ENCODE assay signal across 26 mouse cellular contexts in the genomic region with DNA sequence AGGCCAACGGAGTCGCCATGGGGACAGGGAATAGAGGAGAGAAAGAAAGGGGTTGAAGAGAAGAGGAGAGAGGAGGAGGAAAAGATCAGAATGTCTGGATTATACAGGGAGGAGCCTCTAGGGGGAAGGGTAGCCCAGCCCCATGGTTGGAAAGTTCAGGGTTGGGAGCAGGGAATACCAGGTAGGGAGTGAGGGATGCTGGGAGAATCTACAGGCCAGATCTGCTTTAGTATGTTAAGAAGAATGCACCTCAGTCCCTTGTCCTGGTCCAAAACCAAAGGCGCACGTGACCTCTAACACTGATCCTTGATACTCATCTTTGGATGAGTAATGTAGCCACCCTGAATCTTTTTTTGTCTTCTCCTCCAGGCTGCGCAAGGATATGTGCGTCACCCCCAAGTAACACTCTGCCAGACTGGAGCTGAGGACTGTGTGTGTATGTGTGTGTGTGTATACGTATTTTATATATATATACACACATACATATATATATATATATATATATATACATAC. TPM values are rescaled to one million over a fixed set of nuclear protein-coding genes. Genes with fewer than 3 reads are reported as not detected.
DNase-seq lines count a peak whose midpoint lies in the region; ATAC-seq and TF ChIP-seq lines count a peak whose summit lies in the region.
"Had no signal": no experiment of that assay in that cellular context is flagged by ENCODE, and none has a peak within 500 bp of the region (broad histone marks: within the 10 kb centered on the region; RNA-seq: fewer than 3 reads in every experiment).

No protein-coding gene starts in this region.

- H3K79me2 ChIP-seq in MEL (ENCODE audit: control insufficient read depth, insufficient read depth, low read length, poor library complexity), result no peaks in the 10 kb centered on the region

- no peaks in the 10 kb centered on the region for H3K27me3 ChIP-seq in heart, embryonic 10.5 days (ENCODE audit: insufficient read depth, poor library complexity, severe bottlenecking)
- no peaks in the 10 kb centered on the region for H3K27me3 ChIP-seq in MEL (ENCODE audit: control insufficient read depth in 1 of 2, insufficient read depth in 2 of 2, low read length in 2 of 2)
- no peaks in the 10 kb centered on the region for H3K27me3 ChIP-seq in midbrain, embryonic 11.5 days (ENCODE audit: control insufficient read depth, insufficient read depth, low read length)
- H3K27me3 ChIP-seq: embryonic facial prominence, embryonic 15.5 days; hindbrain, embryonic 12.5 days had no signal

- no peak for ATAC-seq in midbrain, embryonic 11.5 days (ENCODE audit: low FRiP score)
- ATAC-seq: CD4-positive, CD25-positive, alpha-beta regulatory T cell, adult 4 months; forebrain, embryonic 16.5 days; hindbrain, embryonic 16.5 days; inflammation-experienced regulatory T-cells, adult 6 months had no signal

- H3K27ac ChIP-seq in heart, embryonic 10.5 days, result no peak overlapping the region
- H3K27ac ChIP-seq in MEL (ENCODE audit: control insufficient read depth, low read depth, low read length), result no peak overlapping the region
- no peak overlapping the region for H3K27ac ChIP-seq in midbrain, embryonic 11.5 days (ENCODE audit: low read depth, low read length)
- H3K27ac ChIP-seq: embryonic facial prominence, embryonic 15.5 days; forebrain, embryonic 10.5 days; hindbrain, embryonic 12.5 days had no signal

- no peak for TF ChIP-seq POLR2A in MEL (IDR thresholded peaks at IDR 0.05; ENCODE audit: control insufficient read depth in 1 of 2, insufficient read depth in 1 of 2, low read depth in 1 of 2, low read length in 2 of 2, poor library complexity in 1 of 2)

- WGBS in heart, embryonic 10.5 days, result 88% methylated on average over 7 of the region's 7 CpGs
- WGBS in midbrain, embryonic 11.5 days, result 89% methylated on average over 7 of the region's 7 CpGs

- peaks cover 4% of the 10 kb centered on the region; the same call in 1 of the 2 replicates for H3K4me1 ChIP-seq in heart, embryonic 10.5 days
- peaks cover 0 to 20% of the 10 kb centered on the region in 2 experiments; a peak in 2 of 4 replicates for H3K4me1 ChIP-seq in MEL (ENCODE audit: control insufficient read depth in 1 of 2, insufficient read depth in 2 of 2, low read length in 2 of 2)
- no peaks in the 10 kb centered on the region for H3K4me1 ChIP-seq in midbrain, embryonic 11.5 days (ENCODE audit: control insufficient read depth, insufficient read depth, low read length)
- H3K4me1 ChIP-seq: embryonic facial prominence, embryonic 15.5 days; hindbrain, embryonic 12.5 days had no signal

- no peak for TF ChIP-seq CTCF in MEL (IDR thresholded peaks at IDR 0.05 in 2 of 3, conservative IDR thresholded peaks at IDR 0.05 in 1 of 3; ENCODE audit: control insufficient read depth in 1 of 3, insufficient read depth in 1 of 3, low read depth in 2 of 3, low read length in 3 of 3, poor library complexity in 1 of 3, severe bottlenecking in 1 of 3)

- TF ChIP-seq EP300 in MEL (IDR thresholded peaks at IDR 0.05; ENCODE audit: low read depth in 1 of 2, low read length in 2 of 2), result no peak

- DNase-seq in heart, adult 11 months, result peak; percentile 74
- DNase-seq in heart, embryonic 10.5 days (ENCODE audit: low spot score), result no peak
- no peak for DNase-seq in MEL (ENCODE audit: low read depth, low spot score)
- DNase-seq in adrenal gland, postnatal 14 days, result peak; percentile 51
- peak; percentile 24 for DNase-seq in brain, adult 2 months (ENCODE audit: low read depth, low spot score)
- DNase-seq in cerebellum, postnatal 4 days (ENCODE audit: low spot score in 2 of 2), result no peak
- DNase-seq in midbrain, embryonic 11.5 days (ENCODE audit: low spot score, missing footprints), result no peak
- DNase-seq: cerebellum, adult 18-20 months; cerebellum, adult 9-11 months; cerebellum, postnatal 36 days; embryo, embryonic 11 days; gastrocnemius, postnatal 25 days; heart, postnatal 10 days; heart, postnatal 4 days; kidney, adult 11 months; kidney, adult 9 months had no signal

- TF ChIP-seq RAD21 in MEL (IDR thresholded peaks at IDR 0.05; ENCODE audit: low read depth, low read length), result no peak

- peaks cover 3% of the 10 kb centered on the region; the same call in 1 of the 2 replicates for H3K36me3 ChIP-seq in heart, embryonic 10.5 days
- peaks cover 0 to 14% of the 10 kb centered on the region in 2 experiments; a peak in 2 of 4 replicates for H3K36me3 ChIP-seq in MEL (ENCODE audit: control insufficient read depth in 1 of 2, insufficient read depth in 2 of 2, low read length in 2 of 2)
- no peaks in the 10 kb centered on the region for H3K36me3 ChIP-seq in midbrain, embryonic 11.5 days (ENCODE audit: control insufficient read depth, insufficient read depth, low read length)
- H3K36me3 ChIP-seq: embryonic facial prominence, embryonic 15.5 days; hindbrain, embryonic 12.5 days had no signal

- no peak overlapping the region for H3K4me2 ChIP-seq in midbrain, embryonic 11.5 days
- H3K4me2 ChIP-seq: embryonic facial prominence, embryonic 15.5 days; hindbrain, embryonic 12.5 days had no signal

- H3K9ac ChIP-seq in MEL (ENCODE audit: control insufficient read depth, low read depth, low read length, poor library complexity, severe bottlenecking), result no peak overlapping the region
- no peak overlapping the region for H3K9ac ChIP-seq in midbrain, embryonic 11.5 days (ENCODE audit: low read length)
- H3K9ac ChIP-seq: embryonic facial prominence, embryonic 15.5 days; hindbrain, embryonic 12.5 days had no signal

- no peak overlapping the region for H3K4me3 ChIP-seq in heart, embryonic 10.5 days
- H3K4me3 ChIP-seq in MEL (ENCODE audit: control insufficient read depth in 1 of 2, insufficient read depth in 1 of 2, low read depth in 2 of 2, low read length in 2 of 2), result no peak overlapping the region
- no peak overlapping the region for H3K4me3 ChIP-seq in midbrain, embryonic 11.5 days (ENCODE audit: low read depth, low read length)
- H3K4me3 ChIP-seq: embryonic facial prominence, embryonic 15.5 days; erythroblast, embryonic 14.5 days; forebrain, embryonic 10.5 days; hindbrain, embryonic 12.5 days had no signal

- H3K9me3 ChIP-seq in heart, embryonic 10.5 days, result no peaks in the 10 kb centered on the region
- no peaks in the 10 kb centered on the region for H3K9me3 ChIP-seq in MEL (replicated peaks; ENCODE audit: insufficient read depth, low read length)
- H3K9me3 ChIP-seq in midbrain, embryonic 11.5 days (ENCODE audit: control insufficient read depth, low read length), result no peaks in the 10 kb centered on the region
- H3K9me3 ChIP-seq: embryonic facial prominence, embryonic 15.5 days; G1E; hindbrain, embryonic 12.5 days had no signal

TF ChIP-seq in MEL, 35 proteins besides CTCF, POLR2A, EP300 and RAD21:
- TF ChIP-seq CHD2 (IDR thresholded peaks at IDR 0.05; ENCODE audit: low read length) (no peak), CHD1 (IDR thresholded peaks at IDR 0.05; ENCODE audit: low read depth, low read length) (no peak), USF1 (IDR thresholded peaks at IDR 0.05; ENCODE audit: low read depth, low read length) (peak; percentile 18; the same call in 1 of the 2 replicates), MAZ (IDR thresholded peaks at IDR 0.05; ENCODE audit: low read depth, low read length) (no peak), JUND (IDR thresholded peaks at IDR 0.05; ENCODE audit: low read depth, low read length) (no peak), RCOR1 (IDR thresholded peaks at IDR 0.05; ENCODE audit: low read depth, low read length) (no peak), MAX (IDR thresholded peaks at IDR 0.05; ENCODE audit: low read length) (no peak), E2F4 (IDR thresholded peaks at IDR 0.05; ENCODE audit: borderline replicate concordance, low read depth, low read length) (no peak)
TF ChIP-seq in MEL: peak in this region for 1.

RNA-seq across cellular contexts. Expression of gene Mrln, which starts 5.5 kb away (rescaled TPM):
- polyA plus RNA-seq in heart, embryonic 10.5 days (2016; fragmentation: Nextera tagmentation; extraction: Ambion mirVana), result 0.63 and 1.2 TPM in 2 replicates
- total RNA-seq in MEL (2012; rRNA removed), result not detected in 2 replicates
- not detected for polyA plus RNA-seq in MEL (2012; ENCODE audit: insufficient read depth in 1 of 2, insufficient read length in 2 of 2, low read depth in 1 of 2, low replicate concordance in 2 of 2, missing spikeins in 1 of 2)
- total RNA-seq in adrenal gland, postnatal 14 days (2021), result not detected in 2 replicates
- polyA plus RNA-seq in midbrain, embryonic 11.5 days (2014; fragmentation: Nextera tagmentation; extraction: Ambion mirVana), result 0.65 TPM in 1 of 2 replicates, not detected in the other
- total RNA-seq: granulocyte monocyte progenitor cell, adult 5-6 weeks had no signal
- polyA plus RNA-seq: CD4-positive, CD25-positive, alpha-beta regulatory T cell, adult 4 months; erythroblast, embryonic 14.5 days; forebrain, embryonic 16.5 days; G1E; inflammation-experienced regulatory T-cells, adult 6 months had no signal

RNA-seq across cellular contexts. Expression of gene Slc16a9, which starts 45.9 kb away (rescaled TPM):
- polyA plus RNA-seq in heart, embryonic 10.5 days (2016; fragmentation: Nextera tagmentation; extraction: Ambion mirVana), result 0.91 and 1.6 TPM in 2 replicates
- total RNA-seq in MEL (2012; rRNA removed), result not detected in 2 replicates
- polyA plus RNA-seq in MEL (2012; ENCODE audit: insufficient read depth in 1 of 2, insufficient read length in 2 of 2, low read depth in 1 of 2, low replicate concordance in 2 of 2, missing spikeins in 1 of 2), result not detected
- total RNA-seq in adrenal gland, postnatal 14 days (2021), result 2.3 and 4.4 TPM in 2 replicates
- polyA plus RNA-seq in midbrain, embryonic 11.5 days (2014; fragmentation: Nextera tagmentation; extraction: Ambion mirVana), result 0.29 and 0.48 TPM in 2 replicates
- polyA plus RNA-seq: CD4-positive, CD25-positive, alpha-beta regulatory T cell, adult 4 months; erythroblast, embryonic 14.5 days; G1E; inflammation-experienced regulatory T-cells, adult 6 months had no signal

Comparison
In these comparisons a context has a peak if more than half of its experiments do, and no peak if none do; other contexts are left out.
1. DNase-seq: peak in heart, adult 11 months (single experiment), adrenal gland, postnatal 14 days (single experiment) and brain, adult 2 months (single experiment); none in heart, embryonic 10.5 days (single experiment), MEL (single experiment), cerebellum, postnatal 4 days (0 of 2) and midbrain, embryonic 11.5 days (single experiment).